Mouse (Mus musculus) bone marrow macrophage, adult 2 months (primary cell): Measurements from ENCODE around the gene Pagr1a.

Source experiments
- CTCF ChIP-seq: IDR thresholded peaks from 2 replicates; pipeline ENCODE4 v1.5.1; 2012; ENCODE audit warnings: low read depth, mild to moderate bottlenecking, low read length, moderate library complexity
- POLR2A ChIP-seq: IDR thresholded peaks from 2 replicates; pipeline ENCODE4 v1.6.1; 2012; ENCODE audit warnings: mild to moderate bottlenecking, low read depth, low read length, borderline replicate concordance

DNA sequence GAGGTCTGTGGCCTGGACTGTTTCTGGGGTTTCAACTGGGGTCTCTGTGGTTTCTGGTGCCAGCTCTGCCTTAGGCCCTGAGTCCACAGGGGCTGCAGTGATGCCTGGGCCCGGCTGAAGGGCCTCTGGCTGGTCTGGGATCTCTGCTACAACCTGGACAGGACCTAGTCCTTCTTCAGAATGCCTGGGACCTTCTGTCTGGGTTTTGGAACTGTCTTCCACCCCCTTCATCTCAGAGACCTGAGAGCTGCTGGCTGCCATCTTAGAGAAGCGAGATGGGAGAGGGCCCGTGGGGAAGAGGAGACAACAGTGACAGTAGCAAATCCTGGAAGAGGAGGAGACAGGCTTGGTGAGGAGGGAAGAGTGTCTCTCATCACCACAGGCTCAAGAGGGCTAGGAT is 2.9 kb upstream of the Pagr1a start:
- no peak for TF ChIP-seq POLR2A
- no peak for TF ChIP-seq CTCF
